Mouse (Mus musculus): ENCODE measurements around the gene Fbxo7.
A peak's percentile ranks its signal among the peaks of the same experiment; 100 is the strongest.

The Fbxo7 gene

GRCm38 (mm10) chr10:86034007-86034728 is 12.4 kb downstream of the Fbxo7 start:
- DNase-seq (ENCODE audit: low read depth, low spot score): no peak

GRCm38 (mm10) chr10:86043651-86044050 is 21.9 kb downstream of the Fbxo7 start:
- DNase-seq (ENCODE audit: low read depth, low spot score): no peak

DNA sequence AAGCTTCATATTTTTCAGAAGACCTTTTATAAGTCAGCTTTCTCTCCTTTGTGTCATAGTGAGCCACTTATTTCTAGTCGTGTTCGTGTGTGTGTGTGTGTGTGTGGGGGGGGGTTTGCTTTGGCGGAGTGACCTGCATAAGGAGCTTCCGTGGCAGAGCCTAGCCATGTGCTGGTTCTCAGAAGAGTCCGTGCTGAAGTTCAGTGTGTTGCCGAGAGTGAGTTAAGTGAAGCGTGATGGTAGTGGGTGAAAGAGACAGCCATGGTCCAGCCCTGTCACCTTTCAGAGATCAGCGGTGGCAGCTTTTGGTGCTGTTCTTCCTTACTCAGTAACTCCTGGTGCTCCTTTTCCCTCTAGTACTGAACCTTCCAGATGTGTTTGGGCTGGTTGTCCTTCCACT is 22.3 kb downstream of the Fbxo7 start:
- DNase-seq (ENCODE audit: low read depth, low spot score): no peak

DNA sequence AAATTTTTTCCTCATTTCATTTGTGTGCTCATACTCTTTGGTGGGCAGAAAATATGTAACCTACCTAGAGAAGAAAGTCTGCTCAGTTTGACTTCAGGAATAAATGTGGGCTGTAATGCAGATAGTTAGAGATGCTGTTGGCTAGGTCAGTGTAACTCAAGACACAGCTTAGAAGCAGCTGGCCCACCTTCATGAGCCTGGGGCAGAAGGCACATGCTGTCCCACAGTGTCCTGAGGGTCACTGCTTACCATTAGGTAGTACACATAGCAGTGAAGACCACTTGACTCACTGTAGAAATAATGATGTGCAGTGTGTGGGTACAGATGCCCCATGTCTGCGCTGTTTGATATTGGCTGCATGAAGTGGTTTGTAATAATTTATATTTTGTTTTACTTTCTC is 24.6 kb downstream of the Fbxo7 start:
- no peak for DNase-seq (ENCODE audit: low read depth, low spot score)

DNA sequence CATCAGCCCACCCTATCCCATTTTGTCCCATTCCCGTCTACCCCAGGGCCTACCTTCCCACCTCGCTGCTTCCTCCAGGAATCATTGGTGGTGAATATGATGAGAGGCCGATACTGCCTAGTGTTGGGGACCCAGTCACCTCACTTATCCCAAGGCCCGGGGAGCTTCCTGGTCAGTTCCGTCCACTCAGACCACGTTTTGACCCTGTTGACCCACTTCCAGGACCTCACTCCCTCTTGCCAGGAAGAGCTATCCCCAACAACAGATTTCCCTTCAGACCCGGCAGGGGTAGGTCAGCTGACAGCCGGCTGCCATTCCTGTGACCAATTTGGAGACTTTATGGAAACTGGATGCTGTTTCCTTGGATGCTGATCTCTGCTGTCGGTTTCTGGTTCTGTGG is 26.0 kb downstream of the Fbxo7 start:
- DNase-seq (ENCODE audit: low read depth, low spot score): no peak

DNA sequence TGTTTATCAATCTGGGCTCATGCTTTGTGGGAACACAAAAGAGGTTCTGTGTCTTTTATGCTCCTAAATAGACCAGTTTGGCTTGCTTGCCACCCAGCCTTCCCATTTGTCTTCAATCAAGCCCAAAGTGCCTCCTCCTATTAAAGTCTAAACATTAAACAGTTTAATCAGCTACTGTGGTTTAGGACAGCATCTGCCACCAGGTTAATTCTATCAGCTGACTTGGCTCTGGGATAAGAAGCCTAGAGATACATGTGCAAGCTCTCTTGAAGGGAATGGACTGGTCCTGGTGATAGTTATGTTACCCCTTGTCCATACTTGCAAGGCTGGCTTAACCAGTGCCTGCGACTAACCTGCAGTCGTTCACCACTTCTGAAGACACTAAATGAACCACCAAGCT is 28.8 kb downstream of the Fbxo7 start:
- no peak for DNase-seq (ENCODE audit: low read depth, low spot score)

DNA sequence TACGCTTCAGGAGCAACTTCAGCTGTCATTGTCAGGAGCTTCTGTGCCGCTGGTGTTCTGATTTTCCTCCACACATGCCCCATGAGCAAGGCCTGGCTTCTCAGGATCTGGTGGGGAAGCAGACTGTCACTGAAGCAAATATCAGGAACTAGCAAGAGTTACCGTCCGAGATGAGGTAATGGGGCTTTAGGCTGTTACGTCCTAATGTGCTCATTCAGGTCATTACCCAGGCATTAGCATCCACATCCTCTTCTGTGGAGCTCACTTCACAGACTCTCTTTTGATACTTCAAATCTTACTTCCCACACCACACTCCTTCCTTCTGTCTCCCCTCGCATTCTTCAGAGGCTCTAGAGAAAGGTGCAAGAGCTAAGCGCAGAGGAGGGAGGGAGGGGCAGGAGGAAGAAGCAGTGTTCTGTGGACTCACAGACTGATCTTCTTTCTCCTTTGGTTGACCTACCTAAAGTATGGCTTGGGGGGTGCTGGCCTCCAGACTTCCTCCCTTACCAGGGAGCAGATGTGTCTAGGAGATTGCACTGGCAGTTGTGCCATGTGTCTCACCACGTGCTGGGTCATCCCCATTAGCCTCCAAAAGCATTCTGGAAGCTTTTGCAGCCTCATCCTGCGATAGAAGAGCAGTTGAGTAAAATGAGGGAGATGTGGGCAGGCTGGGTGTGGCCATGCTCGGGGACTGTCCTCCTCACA is 31.2 kb downstream of the Fbxo7 start:
- DNase-seq (ENCODE audit: low read depth, low spot score): no peak

GRCm38 (mm10) chr10:86056297-86056903 is 34.6 kb downstream of the Fbxo7 start:
- DNase-seq (ENCODE audit: low read depth, low spot score): peak; percentile 38

DNA sequence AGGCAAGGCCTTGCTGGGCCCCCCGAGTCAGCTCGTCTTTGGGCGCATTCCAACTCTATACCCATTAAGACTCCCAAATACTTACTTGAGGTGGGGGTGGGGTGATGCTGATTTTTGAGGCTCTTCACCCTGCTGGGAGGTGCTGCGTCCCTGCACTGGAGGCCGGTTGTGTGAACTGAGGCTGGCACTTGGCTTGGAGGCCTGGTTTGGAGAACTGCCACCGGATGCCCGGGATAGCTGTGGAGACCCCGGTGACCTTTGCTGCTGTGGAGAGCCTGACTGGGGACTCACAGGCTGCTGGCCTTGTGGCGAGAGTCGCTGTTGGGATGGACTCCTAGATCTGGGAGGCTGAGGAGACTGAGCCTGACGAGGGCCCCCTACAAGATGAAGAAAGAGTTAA is 35.5 kb downstream of the Fbxo7 start:
- DNase-seq (ENCODE audit: low read depth, low spot score): no peak

DNA sequence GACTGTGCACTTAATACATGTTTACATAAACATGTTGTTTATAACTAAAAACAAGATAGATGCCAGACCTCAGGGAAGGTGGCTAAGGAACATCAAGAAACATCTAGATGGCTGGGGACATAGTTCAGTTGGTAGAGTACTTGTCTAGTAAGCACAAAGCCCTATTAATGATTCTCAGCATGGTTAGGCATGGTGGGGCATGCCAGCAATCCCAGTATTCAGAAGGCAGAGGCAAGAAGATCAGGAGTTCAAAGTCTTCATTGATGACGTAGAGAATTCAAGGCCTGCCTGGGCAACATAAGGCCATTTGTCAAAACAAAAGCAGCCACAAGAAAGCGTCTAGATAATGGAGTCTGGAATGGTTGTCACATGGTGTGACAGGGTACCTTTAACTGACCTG is 35.9 kb downstream of the Fbxo7 start:
- DNase-seq (ENCODE audit: low read depth, low spot score): no peak

DNA sequence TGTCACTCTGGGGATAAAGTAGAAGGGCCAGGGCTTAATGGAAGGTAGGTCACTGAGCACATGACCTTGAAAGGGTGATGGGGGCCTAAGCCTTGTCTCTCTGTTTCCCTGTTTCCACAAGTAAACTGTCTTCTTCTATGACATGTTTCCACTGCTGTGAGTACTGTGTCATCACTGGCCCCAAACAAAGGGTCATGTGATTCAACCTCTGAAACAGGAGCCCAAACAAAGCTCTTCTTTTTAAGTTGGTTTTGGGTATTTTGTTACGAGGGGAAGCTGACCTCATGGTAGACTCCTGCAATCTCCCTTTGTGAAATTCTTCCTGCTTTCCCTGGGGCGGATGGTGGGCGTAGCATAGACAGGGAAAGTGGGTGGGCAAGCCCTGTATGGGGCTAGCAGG is 38.5 kb downstream of the Fbxo7 start:
- DNase-seq (ENCODE audit: low read depth, low spot score): no peak

GRCm38 (mm10) chr10:86062261-86063017 is 40.7 kb downstream of the Fbxo7 start:
- DNase-seq (ENCODE audit: low read depth, low spot score): no peak

DNA sequence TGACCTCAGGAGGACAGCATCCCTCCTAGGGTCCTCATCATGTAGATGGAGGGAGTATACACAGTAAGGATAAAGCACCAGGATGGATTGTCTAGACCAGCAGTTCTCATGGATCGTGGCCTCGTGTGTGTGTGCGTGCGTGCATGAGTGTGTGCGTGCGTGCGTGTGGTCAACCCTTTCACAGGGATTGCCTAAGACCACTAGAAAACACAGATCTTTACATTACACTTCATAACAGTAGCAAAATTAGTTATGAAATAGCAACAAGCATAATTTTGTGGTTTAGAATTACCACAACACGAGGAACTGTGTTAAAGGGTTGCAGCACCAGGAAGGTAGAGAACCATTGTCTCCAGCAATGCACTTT is 41.2 kb downstream of the Fbxo7 start:
- DNase-seq (ENCODE audit: low read depth, low spot score): no peak

GRCm38 (mm10) chr10:86064937-86065336 is 43.2 kb downstream of the Fbxo7 start:
- DNase-seq (ENCODE audit: low read depth, low spot score): peak; percentile 71

DNA sequence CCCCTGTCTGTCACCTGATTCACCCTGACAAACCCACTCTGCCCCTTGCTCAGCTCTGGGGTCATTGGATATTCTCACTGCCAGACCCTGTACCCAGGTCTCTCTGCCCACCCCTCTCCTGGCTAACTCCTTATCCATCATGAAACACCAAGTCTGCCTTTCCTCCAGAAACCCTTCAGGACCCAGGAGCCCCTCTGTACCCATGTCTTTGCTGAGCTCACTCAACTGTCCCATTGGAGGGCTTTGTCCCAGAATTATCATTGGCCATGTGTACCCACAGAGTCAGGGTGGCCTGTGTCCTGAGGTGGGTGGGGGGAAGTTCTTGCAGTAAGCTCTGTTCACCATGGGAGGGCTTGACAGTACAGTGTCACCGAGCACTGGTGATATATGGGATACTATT is 43.9 kb downstream of the Fbxo7 start:
- DNase-seq (ENCODE audit: low read depth, low spot score): no peak

GRCm38 (mm10) chr10:86066651-86067050 is 44.9 kb downstream of the Fbxo7 start:
- DNase-seq (ENCODE audit: low read depth, low spot score): no peak

GRCm38 (mm10) chr10:86067911-86068310 is 46.1 kb downstream of the Fbxo7 start:
- DNase-seq (ENCODE audit: low read depth, low spot score): no peak

- no peak for DNase-seq (ENCODE audit: low read depth, low spot score)
These were observed 47.6 kb downstream of the Fbxo7 start for GRCm38 (mm10) chr10:86069341-86069740.

GRCm38 (mm10) chr10:86070751-86071150 is 49.0 kb downstream of the Fbxo7 start:
- no peak for DNase-seq (ENCODE audit: low read depth, low spot score)

DNA sequence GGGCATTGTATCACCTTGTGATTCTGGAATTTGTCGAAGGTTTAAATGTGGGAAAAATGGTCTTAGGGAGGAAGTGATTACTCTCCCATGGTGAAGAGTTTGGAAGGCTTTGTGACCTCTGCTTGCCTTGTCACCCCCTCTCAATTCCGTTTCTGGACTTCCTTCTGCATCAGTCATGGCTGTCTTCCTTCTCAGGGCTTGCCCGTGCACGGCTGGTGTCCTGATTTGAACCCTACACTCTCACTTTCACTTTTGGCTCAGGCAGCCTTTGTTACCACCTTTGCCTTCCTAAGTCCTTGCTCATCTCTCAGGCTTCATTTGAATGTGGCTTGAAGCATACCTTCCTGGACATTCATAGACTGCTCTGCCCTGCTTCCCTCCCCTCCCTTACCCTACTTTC is 52.4 kb downstream of the Fbxo7 start:
- DNase-seq (ENCODE audit: low read depth, low spot score): no peak

GRCm38 (mm10) chr10:86074971-86075711 is 53.4 kb downstream of the Fbxo7 start:
- DNase-seq (ENCODE audit: low read depth, low spot score): no peak

- DNase-seq (ENCODE audit: low read depth, low spot score): no peak
These were observed 55.5 kb downstream of the Fbxo7 start for GRCm38 (mm10) chr10:86077272-86077671.
